Mouse (Mus musculus): ENCODE measurements around the gene Tmem117.

Gene Tmem117

DNA sequence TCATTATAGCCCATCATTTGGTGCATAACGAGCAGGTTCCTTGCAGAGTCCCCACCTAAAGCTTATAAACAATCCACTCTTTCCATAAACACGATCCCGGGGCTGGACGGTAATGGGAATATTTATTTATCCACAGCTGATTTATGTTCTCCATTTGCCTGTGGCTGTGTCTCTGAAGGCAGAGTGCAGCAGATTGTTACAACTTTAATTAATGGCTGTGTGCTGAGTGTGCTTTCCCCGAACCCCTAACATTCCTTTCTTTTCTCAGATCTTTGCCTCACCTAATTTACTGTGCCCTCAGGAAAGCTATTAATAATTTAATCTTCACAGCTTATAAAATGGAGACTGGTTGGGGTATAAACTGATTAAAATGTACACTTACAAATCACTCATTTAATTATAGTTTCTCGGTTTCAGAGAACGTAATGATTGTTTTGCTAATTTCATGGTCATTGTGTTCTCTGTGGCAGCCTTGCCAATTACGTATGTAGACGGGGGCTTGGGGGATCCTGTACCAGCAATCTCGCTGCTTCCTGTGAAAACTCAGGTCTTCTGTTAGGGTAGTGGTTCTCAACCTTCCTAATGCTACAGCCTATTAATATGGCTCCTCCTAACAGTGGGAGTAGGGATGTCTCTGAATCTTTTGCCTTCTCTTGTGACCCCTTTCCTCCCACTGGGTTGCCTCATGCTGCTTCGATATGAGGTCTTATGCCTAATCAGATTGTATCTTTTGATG, 275.8 kb downstream of the Tmem117 start:
- no peak for DNase-seq

DNA sequence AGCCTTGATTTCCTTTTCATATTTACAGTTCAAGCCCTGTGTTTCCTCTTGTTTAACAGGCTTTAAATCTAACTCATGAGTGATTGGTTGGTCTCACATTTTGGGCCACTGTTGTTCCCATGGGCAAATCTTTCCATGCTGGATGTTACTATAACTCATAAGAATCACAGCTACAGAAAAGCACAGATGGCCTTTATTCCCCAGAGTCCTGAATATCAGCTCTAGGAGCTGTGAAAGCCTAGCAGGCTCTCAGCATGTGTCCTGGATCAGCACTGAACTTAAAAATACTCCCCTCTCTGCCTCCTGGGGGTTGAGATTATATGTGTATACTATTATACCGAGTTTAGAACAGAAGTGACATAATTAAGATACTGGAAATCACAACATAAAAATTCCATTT, 292.6 kb downstream of the Tmem117 start:
- DNase-seq: no peak

DNA sequence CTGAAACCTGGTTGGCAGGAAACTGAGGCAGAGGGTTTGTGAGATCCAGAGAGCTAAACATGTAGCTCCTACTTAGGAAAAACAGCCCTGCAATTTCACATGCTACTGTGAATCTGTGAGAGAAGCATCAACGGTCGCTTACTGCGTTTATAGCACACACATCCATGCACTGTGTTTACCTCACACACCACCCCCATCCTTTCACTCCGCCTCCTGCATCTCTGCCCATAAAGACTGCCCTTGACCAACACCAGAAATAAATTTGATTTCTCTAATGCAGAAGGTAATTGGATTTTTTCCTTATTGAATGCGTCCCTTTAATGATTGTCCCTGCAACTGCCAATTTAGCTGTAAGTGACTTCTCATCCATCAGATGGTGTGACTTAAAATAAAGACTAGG, 299.0 kb downstream of the Tmem117 start:
- no peak for DNase-seq

DNA sequence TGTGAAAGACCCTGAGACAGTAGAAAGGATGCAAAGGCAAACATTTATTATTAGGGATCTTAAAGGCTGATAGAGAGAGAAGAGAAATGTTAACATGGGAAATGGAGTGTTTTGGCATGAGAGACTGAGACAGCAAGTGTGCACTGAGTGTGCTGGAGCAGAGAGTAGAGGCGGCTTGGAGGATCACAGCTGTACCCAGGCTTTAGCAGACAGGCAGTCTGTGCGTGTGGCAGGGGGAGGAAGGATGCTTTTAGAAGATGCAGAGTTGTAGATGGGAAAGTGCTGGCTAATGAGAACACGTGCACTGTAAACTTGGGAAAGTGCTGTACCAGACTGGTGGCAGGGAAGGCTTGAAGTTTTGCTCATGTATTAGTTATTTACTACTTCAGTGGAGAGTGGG, 301.7 kb downstream of the Tmem117 start:
- DNase-seq: no peak

DNA sequence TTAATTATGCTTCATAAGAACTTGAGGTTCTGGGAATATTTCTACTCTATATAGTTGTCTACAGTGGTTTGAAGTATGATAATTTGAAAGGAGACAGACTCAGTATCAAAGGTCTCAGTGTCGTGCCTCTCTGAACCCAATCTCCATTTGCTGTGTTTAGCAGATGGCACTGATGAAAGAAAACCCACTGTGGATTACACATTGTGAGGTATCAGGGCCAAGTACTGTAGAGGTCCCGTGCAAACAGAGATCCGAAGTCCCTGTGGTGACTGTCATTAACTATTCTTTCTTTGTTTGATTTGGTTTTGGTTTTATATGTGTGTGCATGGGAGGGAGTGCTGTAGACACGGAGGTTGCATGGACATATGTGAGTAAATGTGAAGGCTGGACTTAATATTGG, 304.0 kb downstream of the Tmem117 start:
- DNase-seq: no peak

DNA sequence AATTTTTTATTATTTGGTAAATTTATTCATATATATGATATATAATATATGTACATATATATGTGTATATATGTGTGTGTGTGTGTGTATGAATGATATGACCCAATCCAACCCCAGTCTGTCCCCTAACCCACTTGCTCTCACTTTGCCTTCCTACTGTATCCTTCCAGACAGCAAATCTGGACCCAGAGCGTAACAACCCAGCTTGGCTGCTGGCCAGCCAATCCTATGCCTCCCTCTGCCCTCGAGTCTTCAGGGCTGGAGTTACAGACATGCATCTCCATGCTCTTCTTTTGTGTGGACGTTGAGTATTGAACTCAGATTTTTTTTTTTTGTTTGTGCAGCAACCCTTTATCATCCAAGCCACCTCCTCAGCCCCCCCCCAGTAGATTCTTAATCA, 304.4 kb downstream of the Tmem117 start:
- DNase-seq: no peak

DNA sequence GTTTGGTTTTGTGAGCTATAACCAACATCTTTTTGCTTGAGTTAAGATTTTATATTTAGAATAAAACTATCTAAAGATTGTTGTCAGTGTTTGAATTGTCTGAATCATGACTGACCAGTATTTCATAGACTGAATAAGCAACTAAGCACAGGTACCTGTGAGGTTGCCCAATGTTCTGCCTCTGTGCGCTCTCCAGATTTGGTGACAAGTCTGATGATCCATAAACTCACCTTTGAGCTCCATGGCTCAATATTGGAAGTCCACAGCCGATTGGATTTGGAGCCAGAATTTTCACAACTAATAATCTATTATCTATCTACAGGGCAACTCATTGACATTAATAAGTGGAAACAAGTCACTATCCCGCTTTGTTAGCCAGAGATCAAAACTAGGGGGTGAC, 312.9 kb downstream of the Tmem117 start:
- no peak for DNase-seq

DNA sequence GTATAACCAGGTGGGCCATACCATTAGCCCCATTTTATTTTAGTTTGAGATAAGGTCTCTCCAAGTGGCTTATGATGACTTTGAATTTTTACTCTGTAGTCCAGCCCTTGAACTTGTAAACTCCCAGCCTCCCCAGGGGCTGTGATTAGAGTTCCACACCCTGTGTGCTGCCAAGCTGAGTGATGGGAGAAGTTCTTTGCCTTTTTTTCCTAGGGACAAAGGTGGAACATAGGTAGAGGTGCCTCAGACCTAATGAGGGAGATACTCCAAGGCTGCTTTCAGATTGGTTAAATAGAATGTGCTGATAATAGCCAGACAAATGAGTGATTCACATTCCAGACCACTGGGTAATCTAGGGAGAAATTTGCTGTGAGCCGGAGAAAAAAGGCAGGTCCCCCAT, 313.4 kb downstream of the Tmem117 start:
- DNase-seq: no peak

DNA sequence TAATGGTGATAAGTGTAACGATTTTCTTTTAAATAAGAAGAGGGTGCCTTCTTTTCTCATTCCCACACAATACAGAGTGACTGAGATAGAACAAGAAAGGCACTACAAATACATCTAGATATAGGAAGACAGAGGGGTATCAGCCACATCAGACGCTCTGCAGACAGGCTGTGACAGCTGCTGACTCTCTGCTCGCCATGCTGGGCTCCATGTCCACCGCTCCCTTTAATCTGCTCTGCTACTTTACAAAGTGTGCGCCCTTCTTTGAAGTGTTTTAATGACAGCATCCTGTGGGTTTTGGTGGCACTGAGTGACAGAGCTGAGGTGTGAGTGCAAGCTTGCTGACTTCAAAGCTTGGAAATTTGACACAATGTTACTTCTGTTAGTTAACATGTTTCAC, 314.9 kb downstream of the Tmem117 start:
- DNase-seq: no peak

DNA sequence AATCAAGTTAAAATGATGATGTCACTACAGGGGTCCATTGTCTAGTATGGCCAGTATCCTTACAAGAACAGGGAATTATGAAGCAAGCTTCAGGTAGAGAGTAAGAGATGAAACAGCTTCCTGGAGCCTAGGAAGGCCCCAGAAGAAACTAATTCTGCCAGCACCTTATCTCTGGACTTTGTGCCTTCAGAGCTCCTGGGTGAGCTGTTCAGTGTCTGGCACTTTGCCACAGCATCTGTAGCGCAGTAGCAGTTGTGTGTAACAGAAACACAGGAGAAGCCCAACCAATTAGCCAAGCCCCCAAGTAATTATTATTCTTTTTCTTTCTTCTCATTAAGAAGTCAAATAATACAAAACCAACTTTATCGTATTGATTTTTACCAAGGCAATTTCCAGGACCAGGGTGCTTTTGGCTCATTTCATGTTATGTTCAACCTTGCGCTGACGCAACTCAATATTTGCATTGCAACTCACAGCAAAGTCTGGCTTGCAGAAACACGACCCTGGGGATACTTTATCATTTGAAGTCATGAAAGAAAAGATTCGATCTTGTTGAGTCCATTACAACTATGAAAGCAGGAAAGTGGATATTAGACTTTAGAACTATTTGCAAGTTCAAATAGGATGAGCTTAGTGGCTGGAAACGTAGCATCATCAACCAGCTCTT, 322.5 kb downstream of the Tmem117 start:
- DNase-seq: no peak

DNA sequence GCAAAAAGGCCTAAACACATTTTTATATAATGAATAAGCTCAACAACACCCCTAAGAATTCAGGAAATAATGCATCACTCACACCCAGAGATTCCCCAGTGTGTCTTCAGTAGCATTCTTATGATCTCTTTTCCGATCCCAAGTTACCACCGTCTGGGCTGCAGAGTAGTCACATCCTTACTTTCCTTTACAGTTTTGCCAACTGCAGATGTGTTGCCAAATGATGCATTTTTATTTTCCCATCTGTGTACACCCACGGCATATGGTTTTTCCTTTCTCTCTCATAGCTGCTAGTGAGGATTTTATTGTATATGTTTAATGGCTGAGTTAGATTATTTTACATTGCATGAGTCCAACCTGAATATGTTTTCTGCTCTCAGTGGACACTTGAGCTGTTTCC, 327.7 kb downstream of the Tmem117 start:
- no peak for DNase-seq

DNA sequence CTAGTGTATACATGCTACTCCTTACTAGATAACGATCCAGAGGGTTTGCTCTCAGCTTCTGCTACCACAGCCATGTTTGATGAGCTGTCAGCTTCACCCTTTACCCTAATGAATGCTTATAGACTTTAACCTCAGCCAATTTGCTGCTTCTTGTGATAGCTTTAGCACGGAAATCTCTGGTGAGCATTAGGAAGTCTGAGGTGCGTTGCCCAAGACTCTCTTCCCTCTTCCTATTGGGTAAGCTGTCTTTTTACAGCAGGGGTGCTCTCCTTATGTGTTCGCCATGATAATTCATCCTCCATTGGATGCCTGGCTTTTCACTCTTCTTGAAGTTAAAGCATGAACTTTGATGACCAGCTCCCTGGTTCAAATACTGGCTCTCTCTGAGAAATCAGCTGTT, 328.2 kb downstream of the Tmem117 start:
- no peak for DNase-seq

DNA sequence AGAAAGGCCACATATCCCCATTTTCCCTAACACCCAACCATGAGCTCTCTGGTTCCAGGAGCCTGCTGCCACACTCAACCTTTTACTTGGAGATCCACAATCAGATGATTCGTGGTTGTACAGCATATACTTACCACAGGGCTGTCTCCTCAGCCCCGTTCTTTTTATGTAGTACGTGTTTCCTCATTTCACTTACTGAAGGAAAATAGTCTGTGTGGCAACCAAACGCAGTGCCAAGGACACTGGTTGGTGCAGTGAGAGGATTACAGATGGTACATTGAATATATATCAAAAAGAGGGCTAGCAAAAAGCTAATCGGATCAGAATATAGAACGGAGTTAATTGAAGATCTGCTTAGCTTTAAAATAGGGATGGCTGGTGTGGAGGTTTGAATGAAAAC, 338.0 kb downstream of the Tmem117 start:
- DNase-seq: no peak

DNA sequence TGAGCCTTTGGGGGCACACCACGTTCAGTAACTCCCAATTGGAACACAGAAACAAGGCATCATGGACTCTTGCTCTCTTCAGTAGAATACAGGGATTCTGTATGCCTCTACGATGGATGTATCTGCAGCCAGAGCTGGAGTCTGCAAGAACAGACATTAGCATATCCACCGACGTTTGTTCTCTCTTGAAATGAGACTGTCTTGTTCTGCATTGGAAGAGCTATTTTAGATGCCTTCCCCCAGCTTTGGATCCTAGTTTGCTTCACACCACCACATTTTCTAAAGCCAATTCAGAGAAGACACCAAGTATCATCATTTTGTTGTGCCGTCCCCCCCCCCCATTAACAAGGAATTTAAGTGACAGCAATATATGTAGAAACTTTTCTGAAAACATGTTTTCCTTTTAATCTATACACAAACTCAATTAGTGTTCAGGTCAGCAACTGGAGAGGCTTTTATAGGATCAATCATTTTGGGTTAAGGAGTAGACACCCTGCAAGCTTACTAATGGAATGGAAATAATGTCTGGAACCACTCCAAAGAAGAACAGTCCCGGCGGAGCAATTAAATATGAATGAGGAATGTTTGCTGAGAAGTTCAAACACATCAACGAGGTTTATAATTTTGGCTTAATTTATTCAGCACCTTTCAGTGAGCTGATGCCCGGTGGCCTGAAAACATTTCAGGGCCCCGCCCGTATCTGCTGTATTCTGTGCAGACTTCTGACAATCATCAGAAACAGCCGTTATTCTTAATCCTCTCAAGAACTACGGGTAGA, 339.6 kb downstream of the Tmem117 start:
- DNase-seq: no peak

DNA sequence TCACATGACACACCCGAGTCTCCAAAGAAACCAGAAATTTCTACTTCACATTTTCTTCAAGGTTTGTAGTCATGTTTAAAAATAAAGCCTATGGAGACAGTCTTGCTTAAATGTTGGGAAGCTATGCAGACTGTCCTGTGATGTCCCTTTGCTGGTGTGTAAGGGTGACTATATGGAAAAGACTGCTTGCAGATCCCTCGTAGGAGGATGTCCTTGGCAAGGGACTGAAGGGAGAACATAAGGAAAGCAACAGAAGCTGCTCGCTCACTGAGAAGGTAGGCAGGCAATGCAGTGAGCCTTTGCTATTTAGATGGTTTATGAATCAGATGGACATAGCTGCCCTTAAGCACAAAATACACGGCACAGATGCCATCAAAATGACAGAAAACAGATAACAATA, 352.8 kb downstream of the Tmem117 start:
- DNase-seq: no peak

DNA sequence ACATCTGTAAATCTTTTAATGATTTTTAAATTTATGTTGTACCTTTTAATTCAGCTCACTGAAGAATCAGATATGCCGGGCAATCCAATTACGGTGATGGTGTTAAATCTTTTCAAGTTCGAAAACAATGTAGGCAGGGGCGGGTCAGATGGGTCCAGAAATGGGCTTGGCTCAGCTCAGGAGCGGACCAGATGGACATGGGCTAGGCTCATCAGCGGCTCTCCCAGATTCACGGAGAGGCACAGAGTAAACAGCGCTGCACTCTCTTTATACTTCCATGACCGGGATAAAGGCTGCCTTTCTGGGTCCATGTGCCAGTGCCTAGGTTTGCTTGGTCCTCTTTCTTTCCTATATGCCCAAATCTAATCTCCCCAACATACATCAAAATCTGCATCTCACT, 366.3 kb downstream of the Tmem117 start:
- DNase-seq: no peak

DNA sequence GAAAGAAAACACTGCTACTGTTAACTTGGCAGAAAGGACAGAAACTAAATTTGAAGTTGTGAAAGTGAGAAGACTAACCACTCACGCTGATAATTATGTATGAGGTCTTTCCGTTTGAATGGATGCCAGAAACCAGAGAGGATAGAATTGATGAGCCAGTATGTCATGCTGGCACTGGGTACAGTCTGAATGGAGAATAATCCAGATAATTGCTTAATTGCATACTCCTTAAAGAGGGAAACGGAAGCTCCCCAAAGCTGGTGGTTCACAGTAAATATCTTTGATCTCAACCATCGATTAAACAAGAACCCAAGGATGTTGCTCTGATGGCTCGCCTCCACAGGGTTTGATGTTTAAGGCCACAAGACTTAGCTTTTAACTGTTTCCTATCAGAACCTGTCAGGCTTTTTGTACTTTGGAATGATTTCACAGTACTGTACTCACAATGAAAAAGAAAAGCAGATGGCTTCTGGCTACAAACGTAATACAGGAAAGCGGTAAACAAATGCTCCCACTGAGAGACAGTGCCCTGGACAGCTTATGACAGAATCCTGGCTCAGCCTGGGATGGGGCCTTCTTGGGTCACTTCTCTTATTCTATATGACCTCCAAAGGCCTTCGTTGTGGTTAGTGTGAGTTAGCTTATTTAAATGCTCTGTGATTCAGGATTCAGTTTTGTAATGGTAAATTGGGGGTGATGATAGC, 376.2 kb downstream of the Tmem117 start:
- no peak for DNase-seq

DNA sequence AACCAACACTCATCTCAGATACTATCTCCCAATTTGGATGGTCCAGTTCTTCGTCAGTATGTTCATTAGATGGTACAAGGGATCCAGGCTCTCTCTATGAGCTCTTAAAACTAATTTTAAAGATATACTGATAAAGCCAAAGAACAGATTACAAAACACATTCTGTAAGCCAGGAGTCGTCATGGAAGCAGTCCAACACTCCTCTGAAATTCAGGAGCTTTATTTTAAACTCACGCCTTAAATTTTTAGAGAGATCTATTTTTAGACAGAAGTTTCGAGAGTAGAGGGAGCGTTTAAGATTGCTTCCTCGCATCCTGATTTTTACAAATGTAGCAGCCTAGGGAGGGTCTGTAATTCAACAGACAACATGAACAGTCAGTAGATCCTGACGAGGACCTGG, 393.2 kb downstream of the Tmem117 start:
- DNase-seq: no peak

DNA sequence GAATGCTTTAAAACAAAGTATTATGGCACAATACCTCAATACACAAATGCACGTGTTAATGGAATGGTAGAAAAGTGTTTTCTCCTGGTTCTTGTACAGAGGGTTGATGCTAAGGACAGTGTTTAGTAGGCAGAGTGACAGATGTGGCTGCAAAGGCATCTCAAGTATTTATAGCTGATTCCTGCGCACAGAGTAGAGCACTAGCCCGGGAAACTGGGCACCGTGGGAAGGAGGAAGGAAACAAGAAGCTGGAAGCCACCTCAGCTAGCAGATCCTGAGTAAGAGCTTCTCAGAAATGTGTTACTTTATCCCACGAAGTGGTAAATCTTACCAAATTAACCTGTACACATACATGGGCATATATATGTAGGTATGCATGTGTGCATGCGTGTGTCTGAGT, 395.4 kb downstream of the Tmem117 start:
- no peak for DNase-seq

DNA sequence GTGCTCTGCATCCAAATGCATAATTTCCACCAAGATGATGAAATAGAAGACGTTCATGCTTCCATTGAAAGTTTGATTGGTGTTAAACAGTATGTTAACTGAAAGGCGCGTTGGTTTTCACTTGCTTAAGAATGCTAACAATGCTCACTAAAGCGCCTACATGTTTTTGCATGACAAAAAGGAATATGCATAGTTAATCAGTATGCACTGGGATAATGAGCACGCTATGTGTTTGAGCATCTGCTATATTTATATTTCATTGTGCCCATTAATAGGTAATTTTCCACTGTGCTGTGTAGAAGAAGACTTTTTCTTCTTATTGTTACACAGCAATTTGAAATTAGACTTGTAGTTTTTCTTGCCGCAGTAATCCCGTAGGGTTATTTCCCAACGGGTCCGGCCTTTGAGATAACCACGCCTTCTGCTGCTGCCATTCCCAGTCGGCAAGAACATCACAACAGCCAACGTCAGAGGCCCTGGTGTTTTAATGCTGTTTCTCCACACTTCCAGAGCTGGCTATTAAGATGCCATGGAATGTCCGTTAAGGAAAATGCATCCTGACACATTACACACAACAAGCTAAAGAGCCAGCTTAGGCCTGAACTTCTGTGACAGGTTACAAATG, 399.9 kb downstream of the Tmem117 start:
- DNase-seq: no peak

DNA sequence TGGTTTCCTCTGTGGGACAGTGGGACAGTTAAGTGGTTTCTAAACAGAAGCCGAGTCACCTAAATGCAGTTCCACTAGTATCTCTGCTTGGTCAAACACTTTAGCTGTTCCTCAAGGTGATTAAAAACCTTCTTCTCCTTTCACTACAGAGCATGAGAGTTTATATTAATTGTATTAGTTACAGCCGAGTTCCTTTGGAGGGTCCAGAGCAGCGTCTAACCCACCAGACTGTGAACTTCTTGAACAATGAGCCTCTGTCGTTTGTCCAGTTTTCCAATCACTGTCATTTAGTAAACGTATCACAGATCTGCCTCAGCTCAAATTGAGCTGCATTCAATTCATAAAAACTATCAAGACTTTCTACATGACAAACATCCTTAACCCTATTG, 400.4 kb downstream of the Tmem117 start:
- DNase-seq: no peak

DNA sequence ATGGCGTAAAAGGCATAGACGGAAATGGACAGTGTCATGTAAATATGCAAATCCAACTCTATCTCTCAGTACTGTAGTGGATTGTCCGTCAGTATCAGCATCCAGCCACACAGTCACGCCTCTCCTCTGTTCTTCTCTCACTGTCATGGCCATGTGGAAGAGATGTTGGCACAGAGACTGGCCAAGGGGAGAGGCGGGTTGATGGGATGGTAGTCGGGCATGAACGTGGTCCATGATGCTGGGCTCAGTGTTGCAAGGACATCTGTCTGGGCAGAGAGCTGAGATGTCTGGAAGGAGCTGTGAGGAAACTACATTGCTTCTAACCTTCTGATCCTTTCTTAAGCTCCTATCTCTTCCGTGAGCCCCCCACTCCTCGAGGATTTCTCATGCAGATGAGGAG, 413.4 kb downstream of the Tmem117 start:
- DNase-seq: no peak

DNA sequence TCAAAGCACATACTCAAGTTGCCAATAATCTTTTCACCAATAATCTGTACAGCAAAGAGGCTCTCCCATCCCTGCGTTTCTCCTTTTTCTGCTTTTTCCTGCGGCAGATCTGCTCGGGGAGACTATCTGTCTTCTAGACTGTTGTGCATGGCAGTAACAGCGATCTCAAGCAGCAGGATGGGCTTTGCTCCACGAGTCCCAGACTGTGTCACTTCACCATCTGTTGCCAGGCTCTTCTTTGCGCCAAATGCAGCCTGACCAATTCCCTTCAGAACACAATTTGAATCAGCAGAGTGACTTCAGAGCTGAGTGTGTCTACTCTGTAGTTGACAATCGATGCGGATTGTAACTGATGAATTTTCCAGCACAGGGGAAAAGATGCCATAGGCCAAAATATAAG, 415.0 kb downstream of the Tmem117 start:
- DNase-seq: no peak

Data from lung, postnatal 10 days (tissue).